Mouse (Mus musculus) right cerebral cortex, postnatal 25 days (tissue): ENCODE data around the gene Fam180a.
A peak's percentile ranks its signal among the peaks of the same experiment; 100 is the strongest.
"Not testable (repeated sequence)": the region's sequence is repeated elsewhere in the genome, so short reads cannot be mapped to it uniquely, and the experiment has no call there.

Experiments used
- DNase-seq: peaks from one replicate; pipeline ENCODE4 v3.0.0; 2022

Fam180a gene

GRCm38 (mm10) chr6:35326111-35326515, at the start of gene Fam180a:
TSS of gene Fam180a (minus strand) at chr6:35326141.
- DNase-seq: peak; percentile 19

- DNase-seq: no peak
Measured at GRCm38 (mm10) chr6:35374052-35374451, 48.1 kb upstream of the Fam180a start.

GRCm38 (mm10) chr6:35370356-35370755, 44.4 kb upstream of the Fam180a start:
- DNase-seq: no peak

GRCm38 (mm10) chr6:35369578-35370282, 43.8 kb upstream of the Fam180a start:
- DNase-seq: not testable (repeated sequence)

GRCm38 (mm10) chr6:35362596-35362995, 36.7 kb upstream of the Fam180a start:
- DNase-seq: no peak

GRCm38 (mm10) chr6:35355320-35355719, 29.4 kb upstream of the Fam180a start:
- DNase-seq: no peak

GRCm38 (mm10) chr6:35354622-35354998, 28.7 kb upstream of the Fam180a start:
- DNase-seq: no peak

GRCm38 (mm10) chr6:35353846-35354621, 28.1 kb upstream of the Fam180a start:
- DNase-seq: no peak

- no peak for DNase-seq
Measured at GRCm38 (mm10) chr6:35353416-35353815, 27.5 kb upstream of the Fam180a start.

- no peak for DNase-seq
Measured at GRCm38 (mm10) chr6:35352867-35353266, 26.9 kb upstream of the Fam180a start.

- DNase-seq: no peak
Measured at GRCm38 (mm10) chr6:35351826-35352225, 25.9 kb upstream of the Fam180a start.

- no peak for DNase-seq
Measured at GRCm38 (mm10) chr6:35349784-35350183, 23.8 kb upstream of the Fam180a start.

GRCm38 (mm10) chr6:35338640-35339039, 12.7 kb upstream of the Fam180a start:
- no peak for DNase-seq

GRCm38 (mm10) chr6:35337836-35338235, 11.9 kb upstream of the Fam180a start:
- no peak for DNase-seq

GRCm38 (mm10) chr6:35335452-35335851, 9.5 kb upstream of the Fam180a start:
- no peak for DNase-seq

GRCm38 (mm10) chr6:35334278-35334677, 8.3 kb upstream of the Fam180a start:
- no peak for DNase-seq

GRCm38 (mm10) chr6:35333632-35334031, 7.7 kb upstream of the Fam180a start:
- no peak for DNase-seq

- DNase-seq: no peak
Measured at GRCm38 (mm10) chr6:35330834-35331233, 4.9 kb upstream of the Fam180a start.

- DNase-seq: no peak
Measured at GRCm38 (mm10) chr6:35329956-35330355, 4.0 kb upstream of the Fam180a start.

GRCm38 (mm10) chr6:35324306-35324705, 1.6 kb downstream of the Fam180a start:
- no peak for DNase-seq

GRCm38 (mm10) chr6:35323046-35323445, 2.9 kb downstream of the Fam180a start:
- no peak for DNase-seq

GRCm38 (mm10) chr6:35321105-35321504, 4.8 kb downstream of the Fam180a start:
- no peak for DNase-seq

GRCm38 (mm10) chr6:35319850-35320249, 6.1 kb downstream of the Fam180a start:
- DNase-seq: no peak

GRCm38 (mm10) chr6:35313520-35313919, 12.4 kb downstream of the Fam180a start:
- no peak for DNase-seq
